Mouse (Mus musculus) neural tube, embryonic 13.5 days (tissue): Measurements from ENCODE around the gene Mob4. TPM values are rescaled to one million over a fixed set of nuclear protein-coding genes. Genes with fewer than 3 reads are reported as not detected.
"Not testable (repeated sequence)": the region's sequence is repeated elsewhere in the genome, so short reads cannot be mapped to it uniquely, and the experiment has no call there.

Source experiments
- ATAC-seq: fragments of 200-750 bp; cut with Nextera tagmentation; 2 replicates; pipeline ENCODE4 v1.8.0; 2017; ENCODE audit warnings: low read depth, mild to moderate bottlenecking, moderate TSS enrichment, moderate library complexity
- H3K27ac ChIP-seq: fragments of 300-500 bp; sonication (generic); replicated peaks from 2 replicates; pipeline ENCODE4 v1.5.1; 2015; ENCODE audit warnings: moderate library complexity, mild to moderate bottlenecking, inconsistent platforms
- H3K27me3 ChIP-seq: fragments of 300-500 bp; sonication (generic); 2 replicates; pipeline ENCODE4 v1.6.1; 2015; ENCODE audit warnings: mild to moderate bottlenecking, inconsistent platforms
- H3K36me3 ChIP-seq: fragments of 300-500 bp; sonication (generic); 2 replicates; pipeline ENCODE4 v1.6.1; 2015; ENCODE audit warnings: mild to moderate bottlenecking, inconsistent platforms
- H3K4me1 ChIP-seq: fragments of 300-500 bp; sonication (generic); replicated peaks from 2 replicates; pipeline ENCODE4 v1.6.1; 2015; ENCODE audit warnings: inconsistent platforms
- H3K4me2 ChIP-seq: fragments of 300-500 bp; sonication (generic); 2 replicates; pipeline ENCODE4 v1.6.1; 2015; ENCODE audit warnings: inconsistent platforms, mild to moderate bottlenecking, moderate library complexity
- H3K4me3 ChIP-seq: fragments of 300-500 bp; sonication (generic); 2 replicates; pipeline ENCODE4 v1.5.1; 2015; ENCODE audit warnings: mild to moderate bottlenecking, inconsistent platforms
- H3K9ac ChIP-seq: fragments of 300-500 bp; sonication (generic); 2 replicates; pipeline ENCODE4 v1.6.1; 2015; ENCODE audit warnings: moderate library complexity, mild to moderate bottlenecking, inconsistent platforms
- H3K9me3 ChIP-seq: fragments of 300-500 bp; sonication (generic); 2 replicates; pipeline ENCODE4 v1.6.1; 2016; ENCODE audit warnings: inconsistent platforms
- WGBS: fragments of 180-500 bp; shearing (Covaris S2); methylation state at CpG from one replicate; pipeline ENCODE4 v1.1.7; 2015; 5-methylcytosine and 5-hydroxymethylcytosine counted together
- polyA plus RNA-seq: library from polyadenylated mRNA; unstranded; fragments of >200 nt; fragmentation: Nextera tagmentation; extraction: Ambion mirVana; gene quantifications from 2 replicates; pipeline ENCODE4 v1.2.1, GENCODE M21; 2015

Gene Mob4
- polyA plus RNA-seq, 1 experiment from 2014 or later: 187 TPM

- WGBS: 85% methylated on average over 1 of the region's 1 CpGs
- Histone ChIP-seq H3K9me3 (0 out of 2 replicates have a peak, but pooled peaks cover 5% of the 10 kb centered on the region), H3K4me1 (no peaks in the 10 kb centered on the region), H3K4me3 (no peak overlapping the region), H3K36me3 (no peaks in the 10 kb centered on the region), H3K4me2 (no peak overlapping the region), H3K27me3 (no peaks in the 10 kb centered on the region), H3K27ac (no peak overlapping the region), H3K9ac (no peak overlapping the region)
- no peak for ATAC-seq
Measured at GRCm38 (mm10) chr1:55107644-55108043, 23.4 kb upstream of the Mob4 start.

- no peak overlapping the region for H3K4me3 ChIP-seq
- no peak overlapping the region for H3K27ac ChIP-seq
- WGBS: 33% methylated on average over 2 of the region's 2 CpGs
- H3K27me3 ChIP-seq: no peaks in the 10 kb centered on the region
- H3K4me2 ChIP-seq: no peak overlapping the region
- no peaks in the 10 kb centered on the region for H3K36me3 ChIP-seq
- H3K9me3 ChIP-seq: 0 out of 2 replicates have a peak, but pooled peaks cover 5% of the 10 kb centered on the region
- no peak overlapping the region for H3K9ac ChIP-seq
- no peak for ATAC-seq
- H3K4me1 ChIP-seq: no peaks in the 10 kb centered on the region
Measured at GRCm38 (mm10) chr1:55108473-55108872, 22.6 kb upstream of the Mob4 start.

DNA sequence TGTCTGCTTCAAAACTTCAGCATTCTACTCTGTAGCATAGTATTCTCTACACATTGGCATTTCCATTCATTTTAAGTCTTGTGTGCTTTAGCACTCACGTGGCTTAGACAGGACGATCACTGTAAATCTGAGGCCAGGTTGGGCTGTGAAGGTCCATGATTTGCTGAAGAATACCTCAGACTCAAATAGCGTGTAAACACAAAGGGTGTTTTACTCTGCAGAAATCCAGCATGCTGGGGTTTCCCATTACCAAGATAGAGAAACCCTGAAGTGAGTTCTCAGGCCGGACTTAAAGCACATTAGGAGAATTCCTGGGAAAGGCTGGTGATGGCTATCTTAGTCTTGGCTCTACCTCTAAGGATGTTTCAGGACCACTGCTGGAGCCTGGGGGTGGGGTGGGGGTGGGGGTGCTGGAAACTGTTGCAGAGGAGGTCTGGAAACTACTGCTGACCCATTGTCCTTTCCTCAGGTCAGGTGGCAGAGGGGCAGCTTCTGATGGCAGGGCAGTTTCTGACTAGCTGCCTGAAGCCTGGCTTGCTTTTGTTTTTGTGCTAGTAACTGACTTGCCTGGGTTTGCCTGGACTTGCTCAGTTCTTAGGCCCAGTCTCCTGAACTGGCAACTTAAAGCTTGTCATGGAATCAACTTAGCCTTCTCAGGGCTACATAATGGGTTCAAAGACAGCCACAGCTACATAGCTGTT, 21.8 kb upstream of the Mob4 start:
- WGBS: 91% methylated on average over 4 of the region's 4 CpGs
- H3K4me2 ChIP-seq: no peak overlapping the region
- no peak overlapping the region for H3K27ac ChIP-seq
- H3K9ac ChIP-seq: no peak overlapping the region
- 0 out of 2 replicates have a peak, but pooled peaks cover 5% of the 10 kb centered on the region for H3K9me3 ChIP-seq
- H3K27me3 ChIP-seq: no peaks in the 10 kb centered on the region
- no peak for ATAC-seq
- no peak overlapping the region for H3K4me3 ChIP-seq
- H3K36me3 ChIP-seq: no peaks in the 10 kb centered on the region
- no peaks in the 10 kb centered on the region for H3K4me1 ChIP-seq

DNA sequence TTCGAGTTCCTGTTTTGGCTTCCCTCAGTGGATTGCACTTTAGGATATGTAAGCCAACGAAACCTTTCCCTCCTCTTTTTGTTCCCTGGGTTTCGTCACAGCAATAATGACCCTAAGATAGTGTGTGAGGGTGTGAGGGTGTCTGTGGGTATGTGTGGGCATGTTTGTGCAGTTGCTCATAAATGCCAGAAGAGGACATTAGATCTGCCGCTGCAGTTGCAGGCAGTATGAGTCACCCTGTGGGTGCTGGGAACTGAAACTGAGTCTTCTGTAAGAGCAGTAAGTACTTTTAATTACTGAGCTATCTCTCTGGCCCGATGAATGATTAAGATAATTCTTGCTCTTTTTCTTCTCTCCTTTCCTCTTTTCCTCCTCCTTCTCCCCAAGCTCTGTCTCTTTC, 8.0 kb upstream of the Mob4 start:
- Histone ChIP-seq H3K36me3 (no peaks in the 10 kb centered on the region), H3K9me3 (no peaks in the 10 kb centered on the region), H3K4me3 (no peak overlapping the region), H3K4me2 (no peak overlapping the region), H3K27ac (no peak overlapping the region), H3K9ac (no peak overlapping the region), H3K27me3 (no peaks in the 10 kb centered on the region), H3K4me1 (no peaks in the 10 kb centered on the region)
- no peak for ATAC-seq
- 90% methylated on average over 5 of the region's 5 CpGs for WGBS

DNA sequence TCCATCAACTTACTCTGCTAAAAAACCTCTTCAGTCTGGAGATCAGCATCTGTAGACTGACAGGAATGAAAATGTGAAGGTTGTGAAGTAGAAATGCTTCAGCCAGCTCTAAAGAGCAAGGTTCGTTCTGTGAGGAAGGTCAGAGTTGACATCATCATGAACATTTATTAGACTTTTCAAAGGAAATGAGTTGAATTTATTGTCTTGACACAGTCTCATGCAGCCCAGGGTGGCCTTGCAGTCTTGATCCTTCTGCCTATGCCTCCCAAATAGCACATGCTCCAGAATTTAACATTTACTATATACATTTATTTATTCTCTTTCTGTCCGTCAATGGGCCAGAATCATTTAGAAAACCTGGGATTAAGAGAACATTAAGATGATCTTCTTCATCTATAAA, 7.5 kb upstream of the Mob4 start:
- H3K4me2 ChIP-seq: no peak overlapping the region
- H3K36me3 ChIP-seq: no peaks in the 10 kb centered on the region

GRCm38 (mm10) chr1:55124136-55124535, 6.9 kb upstream of the Mob4 start:
- H3K9ac ChIP-seq, ATAC-seq, H3K9me3 ChIP-seq, H3K36me3 ChIP-seq, H3K27ac ChIP-seq, H3K27me3 ChIP-seq, H3K4me1 ChIP-seq, H3K4me2 ChIP-seq, H3K4me3 ChIP-seq: not testable (repeated sequence)
- 93% methylated on average over 2 of the region's 2 CpGs for WGBS

More for the DNA sequence above, 7.5 kb upstream of the Mob4 start:
- Histone ChIP-seq H3K27ac (no peak overlapping the region), H3K9ac (no peak overlapping the region), H3K9me3 (no peaks in the 10 kb centered on the region), H3K4me3 (no peak overlapping the region), H3K27me3 (no peaks in the 10 kb centered on the region), H3K4me1 (no peaks in the 10 kb centered on the region)
- 92% methylated on average over 2 of the region's 2 CpGs for WGBS
- ATAC-seq: no peak

DNA sequence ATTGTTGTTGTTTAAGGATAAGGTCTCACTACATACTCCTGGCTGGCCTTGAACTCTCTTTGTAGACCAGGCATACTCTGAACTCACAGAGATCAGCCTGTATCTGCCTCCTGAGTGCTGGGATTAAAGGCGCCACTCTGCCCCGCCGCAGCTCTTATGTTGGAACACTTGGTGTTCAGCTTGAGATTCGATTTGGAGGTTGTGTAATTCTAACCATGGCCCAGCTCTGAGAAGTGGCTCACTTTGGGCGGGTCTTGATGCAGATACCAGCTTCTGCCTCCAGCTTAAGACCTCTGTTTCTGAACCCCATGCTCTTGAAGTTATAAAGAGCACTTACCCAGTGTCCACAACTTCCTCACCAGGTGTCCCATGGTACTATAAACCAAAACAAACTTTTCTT, 1.3 kb upstream of the Mob4 start:
- no peak for ATAC-seq
- Histone ChIP-seq H3K27me3 (no peaks in the 10 kb centered on the region), H3K27ac (no peak overlapping the region), H3K4me2 (no peak overlapping the region), H3K4me1 (peaks cover 32% of the 10 kb centered on the region), H3K9me3 (no peaks in the 10 kb centered on the region), H3K36me3 (no peaks in the 10 kb centered on the region; the same call in 1 of the 2 replicates), H3K9ac (no peak overlapping the region), H3K4me3 (no peak overlapping the region)
- WGBS: 96% methylated on average over 5 of the region's 5 CpGs

DNA sequence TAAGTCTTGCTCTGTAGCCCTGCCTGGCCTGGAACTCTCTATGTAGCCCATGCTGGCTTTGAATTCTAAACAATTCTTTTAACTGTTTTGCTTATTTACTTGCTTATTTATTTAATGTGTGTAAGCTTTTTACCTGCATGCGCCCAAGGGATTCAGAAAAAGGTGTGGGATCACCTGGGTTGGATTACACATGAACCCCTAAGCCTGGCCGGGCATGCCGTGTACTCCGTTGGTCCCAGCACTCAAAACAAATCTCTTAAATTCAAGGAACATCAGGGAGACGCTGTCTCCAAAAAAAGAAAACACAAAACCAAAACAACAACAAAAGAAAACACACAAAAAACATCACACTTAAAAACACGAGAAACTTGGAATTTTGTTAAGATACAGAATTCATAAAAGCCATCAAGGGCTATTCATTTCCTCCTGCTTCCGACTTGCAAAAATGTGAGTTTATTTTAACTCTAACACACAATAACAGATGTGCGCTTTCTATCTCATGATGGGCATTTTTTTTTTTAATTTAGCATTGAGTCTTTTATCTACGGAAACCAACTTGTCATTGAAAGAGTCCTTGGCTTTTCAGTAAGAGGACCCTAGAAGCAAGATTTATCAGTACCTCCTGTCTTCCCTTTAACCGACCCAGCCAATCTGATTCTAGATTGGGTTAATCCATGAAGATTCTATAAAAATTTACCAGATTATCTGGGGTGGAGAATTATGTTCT, 678 bp upstream of the Mob4 start:
- ATAC-seq: no peak
- no peaks in the 10 kb centered on the region for H3K27me3 ChIP-seq
- 72% methylated on average over 10 of the region's 10 CpGs for WGBS
- peak overlapping the region; percentile 99 for H3K9ac ChIP-seq
- peaks cover 32% of the 10 kb centered on the region for H3K4me1 ChIP-seq
- no peaks in the 10 kb centered on the region for H3K9me3 ChIP-seq
- H3K27ac ChIP-seq: peak overlapping the region; percentile 99
- peak overlapping the region; percentile 75 for H3K4me2 ChIP-seq
- no peaks in the 10 kb centered on the region; the same call in 1 of the 2 replicates for H3K36me3 ChIP-seq
- H3K4me3 ChIP-seq: peak overlapping the region; percentile 99

DNA sequence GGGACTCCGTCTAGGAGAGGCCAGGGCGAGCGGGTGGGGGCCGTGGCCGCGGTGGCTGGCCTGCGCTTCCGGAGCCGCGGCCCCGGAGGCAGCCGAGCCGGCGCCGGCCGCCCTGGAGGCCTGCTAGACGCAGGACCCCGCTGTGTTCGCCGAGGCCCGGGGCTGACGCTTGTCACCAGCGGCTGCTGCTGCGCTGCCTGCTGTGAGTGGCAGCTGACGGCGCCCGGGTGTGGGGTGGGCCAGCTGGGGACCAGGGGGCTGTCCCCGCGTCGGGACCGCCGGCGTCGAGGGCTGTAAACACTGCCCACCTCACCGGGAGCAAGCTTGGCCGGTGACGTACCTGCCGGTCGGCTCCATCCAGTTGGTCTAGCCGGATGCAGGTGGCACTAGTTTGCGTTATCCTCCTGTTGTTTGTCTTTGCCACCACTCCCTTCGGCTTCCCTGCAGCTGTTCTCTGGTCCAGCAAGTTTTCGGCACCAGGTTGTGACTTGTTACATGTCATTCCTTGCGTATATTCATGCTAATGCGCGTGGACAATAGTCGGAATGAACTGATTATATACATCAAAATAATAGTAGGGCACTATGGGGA, 488 bp downstream of the Mob4 start:
- H3K27me3 ChIP-seq: no peaks in the 10 kb centered on the region
- peak overlapping the region; percentile 99 for H3K4me3 ChIP-seq
- no peak for ATAC-seq
- H3K36me3 ChIP-seq: no peaks in the 10 kb centered on the region; the same call in 1 of the 2 replicates
- peaks cover 32% of the 10 kb centered on the region for H3K4me1 ChIP-seq
- under 1% methylated on average over 47 of the region's 47 CpGs for WGBS
- H3K27ac ChIP-seq: peak overlapping the region; percentile 99
- no peaks in the 10 kb centered on the region for H3K9me3 ChIP-seq
- H3K9ac ChIP-seq: peak overlapping the region; percentile 99
- peak overlapping the region; percentile 75 for H3K4me2 ChIP-seq

- Histone ChIP-seq H3K27me3 (no peaks in the 10 kb centered on the region), H3K4me1 (peaks cover 32% of the 10 kb centered on the region), H3K36me3 (no peaks in the 10 kb centered on the region; the same call in 1 of the 2 replicates), H3K4me3 (peak overlapping the region; percentile 99), H3K9me3 (no peaks in the 10 kb centered on the region), H3K4me2 (peak overlapping the region; percentile 75), H3K9ac (peak overlapping the region; percentile 99), H3K27ac (no peak overlapping the region)
- ATAC-seq: no peak
- WGBS: 72% methylated on average over 4 of the region's 4 CpGs
Measured at GRCm38 (mm10) chr1:55132308-55132707, 1.3 kb downstream of the Mob4 start.

GRCm38 (mm10) chr1:55133173-55133572, 2.1 kb downstream of the Mob4 start:
- Histone ChIP-seq H3K9me3 (no peaks in the 10 kb centered on the region), H3K9ac (no peak overlapping the region), H3K4me1 (peaks cover 32% of the 10 kb centered on the region), H3K36me3 (no peaks in the 10 kb centered on the region; the same call in 1 of the 2 replicates), H3K4me2 (no peak overlapping the region), H3K27ac (no peak overlapping the region), H3K4me3 (no peak overlapping the region), H3K27me3 (no peaks in the 10 kb centered on the region)
- no peak for ATAC-seq
- WGBS: 76% methylated on average over 2 of the region's 2 CpGs

DNA sequence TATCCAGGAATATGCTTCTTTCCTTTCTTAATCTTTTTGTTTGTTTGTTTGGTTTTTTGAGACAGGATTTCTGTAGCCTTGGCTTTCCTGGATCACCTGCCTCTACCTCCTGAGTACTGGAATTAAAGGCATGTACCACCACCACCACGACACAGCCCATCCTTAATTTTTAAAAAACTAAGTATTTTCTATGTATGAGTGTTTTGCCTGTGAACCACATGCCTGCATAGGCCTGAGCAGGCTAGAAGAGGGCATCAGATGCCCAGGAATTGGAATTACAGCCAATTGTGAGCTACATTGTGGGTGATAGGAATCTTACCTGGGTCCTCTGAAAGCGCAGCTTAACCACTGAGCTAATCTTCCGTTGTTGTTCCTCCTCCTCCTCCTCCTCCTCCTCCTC, 3.3 kb downstream of the Mob4 start:
- no peak overlapping the region for H3K27ac ChIP-seq
- no peaks in the 10 kb centered on the region for H3K27me3 ChIP-seq
- H3K4me3 ChIP-seq: no peak overlapping the region
- H3K36me3 ChIP-seq: no peaks in the 10 kb centered on the region; the same call in none of the 2 replicates
- peaks cover 32% of the 10 kb centered on the region for H3K4me1 ChIP-seq
- WGBS: 96% methylated on average over 3 of the region's 3 CpGs
- H3K9ac ChIP-seq: no peak overlapping the region
- no peaks in the 10 kb centered on the region for H3K9me3 ChIP-seq
- ATAC-seq: no peak
- no peak overlapping the region for H3K4me2 ChIP-seq
